In the genomic region with DNA sequence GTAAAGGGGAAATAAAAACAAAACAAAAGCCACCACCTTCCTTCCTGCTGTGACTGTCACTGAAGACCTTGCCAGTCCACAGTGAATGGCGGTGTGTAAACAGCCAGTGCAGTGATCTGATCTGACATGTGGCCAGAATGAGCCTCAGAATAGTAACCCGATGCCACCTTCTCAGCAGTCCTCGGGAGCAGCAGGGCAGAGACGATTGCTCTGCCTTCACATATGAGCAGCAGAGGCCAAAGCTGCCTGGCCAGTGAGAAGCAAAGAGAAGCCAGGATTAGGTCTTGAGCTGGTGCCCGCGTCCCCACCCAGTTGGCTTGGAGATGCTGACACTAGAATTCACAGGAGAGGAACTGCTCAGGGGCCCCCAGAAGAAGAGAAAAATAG, we compare ENCODE assay signal across 13 mouse cellular contexts. TPM values are rescaled to one million over a fixed set of nuclear protein-coding genes. Genes with fewer than 3 reads are reported as not detected.
DNase-seq lines count a peak whose midpoint lies in the region; ATAC-seq and TF ChIP-seq lines count a peak whose summit lies in the region.
"Had no signal": no experiment of that assay in that cellular context is flagged by ENCODE, and none has a peak within 500 bp of the region (broad histone marks: within the 10 kb centered on the region; RNA-seq: fewer than 3 reads in every experiment).

No protein-coding gene starts in this region.

- H3K9me3 ChIP-seq in lung, embryonic 16.5 days (ENCODE audit: control insufficient read depth, low read length) = no peaks in the 10 kb centered on the region
- no peaks in the 10 kb centered on the region for H3K9me3 ChIP-seq in midbrain, postnatal 0 days (ENCODE audit: low read length)
- H3K9me3 ChIP-seq: embryonic facial prominence, embryonic 13.5 days; limb, embryonic 10.5 days had no signal

- no peak overlapping the region for H3K4me3 ChIP-seq in lung, embryonic 16.5 days (ENCODE audit: low read length)
- no peak overlapping the region for H3K4me3 ChIP-seq in lung, adult 2 months (replicated peaks; ENCODE audit: extremely low read depth, low read depth, low read length)
- H3K4me3 ChIP-seq in midbrain, postnatal 0 days (ENCODE audit: low read depth, low read length) = no peak overlapping the region
- H3K4me3 ChIP-seq: embryonic facial prominence, embryonic 13.5 days; limb, embryonic 10.5 days had no signal

- TF ChIP-seq CTCF in lung, adult 2 months (IDR thresholded peaks at IDR 0.05; ENCODE audit: insufficient read depth, low read length) = no peak
- no peak for TF ChIP-seq CTCF in midbrain, postnatal 0 days (IDR thresholded peaks at IDR 0.05)

- H3K27ac ChIP-seq in lung, embryonic 16.5 days (ENCODE audit: low read length) = no peak overlapping the region
- H3K27ac ChIP-seq in midbrain, postnatal 0 days (ENCODE audit: low read depth, low read length) = no peak overlapping the region
- H3K27ac ChIP-seq: embryonic facial prominence, embryonic 13.5 days; limb, embryonic 10.5 days; liver, embryonic 14.5 days had no signal

- H3K4me1 ChIP-seq in lung, embryonic 16.5 days (replicated peaks; ENCODE audit: control insufficient read depth, insufficient read depth, low read length) = no peaks in the 10 kb centered on the region
- no peaks in the 10 kb centered on the region for H3K4me1 ChIP-seq in lung, adult 2 months (ENCODE audit: control insufficient read depth, insufficient read depth, low read length)
- H3K4me1 ChIP-seq in midbrain, postnatal 0 days (ENCODE audit: insufficient read depth, low read length) = 0 out of 2 replicates have a peak, but pooled peaks cover 2% of the 10 kb centered on the region

- H3K4me2 ChIP-seq in lung, embryonic 16.5 days (ENCODE audit: low read depth, low read length) = no peak overlapping the region
- no peak overlapping the region for H3K4me2 ChIP-seq in midbrain, postnatal 0 days (ENCODE audit: low read depth, low read length, poor library complexity, severe bottlenecking)
- H3K4me2 ChIP-seq: embryonic facial prominence, embryonic 13.5 days had no signal

- no peak for TF ChIP-seq POLR2A in lung, adult 2 months (IDR thresholded peaks at IDR 0.05; ENCODE audit: borderline replicate concordance, extremely low read depth, low read depth, low read length)

- H3K27me3 ChIP-seq in lung, embryonic 16.5 days (ENCODE audit: control insufficient read depth, insufficient read depth, low read depth, low read length) = no peaks in the 10 kb centered on the region
- no peaks in the 10 kb centered on the region for H3K27me3 ChIP-seq in midbrain, postnatal 0 days (ENCODE audit: insufficient read depth, low read length)

- peak; percentile 23; the same call in 1 of the 2 replicates for ATAC-seq in lung, embryonic 16.5 days (ENCODE audit: low read depth)
- no peak for ATAC-seq in midbrain, postnatal 0 days (ENCODE audit: low FRiP score)

- 39% methylated on average over 6 of the region's 6 CpGs for WGBS in lung, embryonic 16.5 days
- 30% methylated on average over 6 of the region's 6 CpGs for WGBS in lung, adult 2 months
- WGBS in midbrain, postnatal 0 days = 32% methylated on average over 6 of the region's 6 CpGs

- H3K36me3 ChIP-seq in lung, embryonic 16.5 days (ENCODE audit: control insufficient read depth, insufficient read depth, low read length) = no peaks in the 10 kb centered on the region
- H3K36me3 ChIP-seq in midbrain, postnatal 0 days (ENCODE audit: insufficient read depth, low read length) = no peaks in the 10 kb centered on the region
- H3K36me3 ChIP-seq: embryonic facial prominence, embryonic 13.5 days; limb, embryonic 10.5 days had no signal

- H3K9ac ChIP-seq in lung, embryonic 16.5 days (ENCODE audit: low read length) = no peak overlapping the region
- no peak overlapping the region for H3K9ac ChIP-seq in midbrain, postnatal 0 days (replicated peaks; ENCODE audit: low read length, poor library complexity, severe bottlenecking)
- H3K9ac ChIP-seq: embryonic facial prominence, embryonic 13.5 days; liver, embryonic 14.5 days had no signal

- DNase-seq in gastrocnemius, adult 18-20 months (ENCODE audit: low spot score) = peak; percentile 68
- no peak for DNase-seq in gastrocnemius, postnatal 4 days (ENCODE audit: low spot score in 2 of 2)
- no peak for DNase-seq in lung, adult 2 months
- DNase-seq in gastrocnemius, postnatal 25 days = peak; percentile 61
- peak; percentile 60 for DNase-seq in midbrain, postnatal 0 days (ENCODE audit: low spot score)
- no peak for DNase-seq in left cerebral cortex, adult 18-20 months (ENCODE audit: low spot score in 2 of 2)
- DNase-seq: cerebellum, adult 8-10 months; kidney, postnatal 14 days had no signal

RNA-seq across cellular contexts. Expression of gene Enho, which starts 29.5 kb away (rescaled TPM):
- 10 to 100 TPM in 1 of 2 experiments, 1 to 10 TPM in 1; 8.6 to 15.3 TPM for total RNA-seq in gastrocnemius, adult 18-20 months (2021)
- total RNA-seq in gastrocnemius, postnatal 4 days (2021) = 10 to 100 TPM; 29.0 to 37.6 TPM
- polyA plus RNA-seq in lung, embryonic 16.5 days (2015; fragmentation: Nextera tagmentation; extraction: Ambion mirVana) = 7.8 and 8.1 TPM in 2 replicates
- 36.4 and 48.9 TPM in 2 replicates for polyA plus RNA-seq in lung, adult 2 months (2012; rRNA removed)
- total RNA-seq in gastrocnemius, postnatal 25 days (2021) = 10 to 100 TPM; 12.7 to 15.7 TPM
- 167 and 217 TPM in 2 replicates for total RNA-seq in midbrain, postnatal 0 days (2014; rRNA removed)
- 146 and 157 TPM in 2 replicates for polyA plus RNA-seq in midbrain, postnatal 0 days (2015; fragmentation: Nextera tagmentation; extraction: Ambion mirVana)
- total RNA-seq in left cerebral cortex, adult 18-20 months (2021) = 10 to 100 TPM; 59.1 to 66.3 TPM
- total RNA-seq: megakaryocyte progenitor cell, adult 5-6 weeks had no signal

RNA-seq across cellular contexts. Expression of gene Dnaic1, which starts 41.0 kb away (rescaled TPM):
- total RNA-seq in gastrocnemius, adult 18-20 months (2021) = under 1 TPM; 0.55 to 0.73 TPM
- total RNA-seq in gastrocnemius, postnatal 4 days (2021) = 1 to 10 TPM; 4.9 to 5.8 TPM
- 2.9 and 4.0 TPM in 2 replicates for polyA plus RNA-seq in lung, embryonic 16.5 days (2015; fragmentation: Nextera tagmentation; extraction: Ambion mirVana)
- 8.2 and 10.3 TPM in 2 replicates for polyA plus RNA-seq in lung, adult 2 months (2012; rRNA removed)
- under 1 TPM; 0.43 to 0.64 TPM for total RNA-seq in gastrocnemius, postnatal 25 days (2021)
- total RNA-seq in midbrain, postnatal 0 days (2014; rRNA removed) = 1.7 and 6.1 TPM in 2 replicates
- polyA plus RNA-seq in midbrain, postnatal 0 days (2015; fragmentation: Nextera tagmentation; extraction: Ambion mirVana) = 3.2 and 3.8 TPM in 2 replicates
- total RNA-seq in left cerebral cortex, adult 18-20 months (2021) = 1 to 10 TPM; 6.6 to 9.1 TPM

RNA-seq across cellular contexts. Expression of gene Fam219a, which starts 41.2 kb away (rescaled TPM):
- total RNA-seq in gastrocnemius, adult 18-20 months (2021) = 10 to 100 TPM; 21.5 to 21.9 TPM
- 10 to 100 TPM; 20.1 to 24.4 TPM for total RNA-seq in gastrocnemius, postnatal 4 days (2021)
- 1.9 and 2.7 TPM in 2 replicates for polyA plus RNA-seq in lung, embryonic 16.5 days (2015; fragmentation: Nextera tagmentation; extraction: Ambion mirVana)
- polyA plus RNA-seq in lung, adult 2 months (2012; rRNA removed) = 63.5 and 94.2 TPM in 2 replicates
- 10 to 100 TPM; 17.1 to 17.4 TPM for total RNA-seq in gastrocnemius, postnatal 25 days (2021)
- 125 and 130 TPM in 2 replicates for total RNA-seq in midbrain, postnatal 0 days (2014; rRNA removed)
- polyA plus RNA-seq in midbrain, postnatal 0 days (2015; fragmentation: Nextera tagmentation; extraction: Ambion mirVana) = 20.5 and 24.1 TPM in 2 replicates
- 100 to 1,000 TPM; 198 TPM for total RNA-seq in left cerebral cortex, adult 18-20 months (2021)

Comparison
In these comparisons a context has a peak if more than half of its experiments do, and no peak if none do; other contexts are left out.
1. DNase-seq: peak in gastrocnemius, adult 18-20 months (single experiment), gastrocnemius, postnatal 25 days (single experiment) and midbrain, postnatal 0 days (single experiment); none in gastrocnemius, postnatal 4 days (0 of 2), lung, adult 2 months (single experiment) and left cerebral cortex, adult 18-20 months (0 of 2).